Mouse (Mus musculus) stomach, embryonic 14.5 days (tissue): Measurements from ENCODE around the gene Ube2u. TPM values are rescaled to one million over a fixed set of nuclear protein-coding genes. Genes with fewer than 3 reads are reported as not detected.

Source experiments
- ATAC-seq: fragments of 200-750 bp; cut with Nextera tagmentation; 2 replicates; pipeline ENCODE4 v1.8.0; 2017; ENCODE audit warnings: low read depth, moderate TSS enrichment; ENCODE audit not compliant: insufficient number of reproducible peaks, insufficient read depth, low FRiP score
- H3K27ac ChIP-seq: fragments of 300-500 bp; sonication (generic); 2 replicates; pipeline ENCODE4 v1.5.1; 2014; ENCODE audit warnings: mild to moderate bottlenecking, low read length, moderate library complexity, mixed read lengths
- H3K27me3 ChIP-seq: fragments of 300-500 bp; sonication (generic); 2 replicates; pipeline ENCODE4 v1.6.1; 2014; ENCODE audit warnings: low read length, control low read depth, mixed read lengths; ENCODE audit not compliant: control insufficient read depth, insufficient read depth
- H3K36me3 ChIP-seq: fragments of 300-500 bp; sonication (generic); 2 replicates; pipeline ENCODE4 v1.6.1; 2014; ENCODE audit warnings: mild to moderate bottlenecking, control low read depth, low read length, moderate library complexity, mixed read lengths; ENCODE audit not compliant: control insufficient read depth, insufficient read depth
- H3K4me1 ChIP-seq: fragments of 300-500 bp; sonication (generic); 2 replicates; pipeline ENCODE4 v1.6.1; 2014; ENCODE audit warnings: low read length, control low read depth, mixed read lengths; ENCODE audit not compliant: control insufficient read depth, insufficient read depth
- H3K4me2 ChIP-seq: fragments of 300-500 bp; sonication (generic); replicated peaks from 2 replicates; pipeline ENCODE4 v1.6.1; 2014; ENCODE audit warnings: low read depth, low read length, control low read depth
- H3K4me3 ChIP-seq: fragments of 300-500 bp; sonication (generic); 2 replicates; pipeline ENCODE4 v1.5.1; 2014; ENCODE audit warnings: low read depth, low read length, control low read depth
- H3K9ac ChIP-seq: fragments of 300-500 bp; sonication (generic); replicated peaks from 2 replicates; pipeline ENCODE4 v1.6.1; 2014; ENCODE audit warnings: low read depth, mild to moderate bottlenecking, control low read depth, low read length, moderate library complexity, mixed read lengths
- H3K9me3 ChIP-seq: fragments of 300-500 bp; sonication (generic); 2 replicates; pipeline ENCODE4 v1.6.1; 2016; ENCODE audit warnings: low read depth, low read length, control low read depth; ENCODE audit not compliant: control insufficient read depth
- WGBS: fragments of 180-500 bp; shearing (Covaris S2); extraction: QIAGEN DNeasy Blood & Tissue Kit; methylation state at CpG from one replicate; pipeline ENCODE4 v1.1.7; 2014; 5-methylcytosine and 5-hydroxymethylcytosine counted together
- polyA plus RNA-seq: library from polyadenylated mRNA; unstranded; fragments of >200 nt; fragmentation: Nextera tagmentation; extraction: Ambion mirVana; gene quantifications from 2 replicates; pipeline ENCODE4 v1.2.1, GENCODE M21; 2014

Gene Ube2u
- polyA plus RNA-seq, 1 experiment from 2014 or later = 0.26 TPM

GRCm38 (mm10) chr4:100527554-100528001 is 48.9 kb downstream of the Ube2u start:
- Histone ChIP-seq H3K9me3 (no peaks in the 10 kb centered on the region), H3K36me3 (no peaks in the 10 kb centered on the region), H3K9ac (no peak overlapping the region), H3K4me1 (0 out of 2 replicates have a peak, but pooled peaks cover 3% of the 10 kb centered on the region), H3K4me3 (peak overlapping the region; percentile 15; the same call in 1 of the 2 replicates), H3K27ac (peak overlapping the region; percentile 29; the same call in 1 of the 2 replicates), H3K27me3 (no peaks in the 10 kb centered on the region), H3K4me2 (peak overlapping the region; percentile 46)
- 8% methylated on average over 15 of the region's 15 CpGs for WGBS
- peak; percentile 65; the same call in 1 of the 2 replicates for ATAC-seq

- Histone ChIP-seq H3K4me1 (no peaks in the 10 kb centered on the region), H3K4me2 (no peak overlapping the region), H3K4me3 (no peak overlapping the region), H3K27ac (no peak overlapping the region), H3K27me3 (no peaks in the 10 kb centered on the region), H3K9me3 (no peaks in the 10 kb centered on the region), H3K9ac (no peak overlapping the region), H3K36me3 (no peaks in the 10 kb centered on the region)
- 63% methylated on average over 6 of the region's 6 CpGs for WGBS
- ATAC-seq = no peak
Observed at GRCm38 (mm10) chr4:100533607-100534006, 55.0 kb downstream of the Ube2u start.

GRCm38 (mm10) chr4:100534946-100535345 is 56.3 kb downstream of the Ube2u start:
- Histone ChIP-seq H3K27me3 (no peaks in the 10 kb centered on the region), H3K4me2 (no peak overlapping the region), H3K9me3 (no peaks in the 10 kb centered on the region), H3K9ac (no peak overlapping the region), H3K36me3 (no peaks in the 10 kb centered on the region), H3K4me3 (no peak overlapping the region), H3K27ac (no peak overlapping the region), H3K4me1 (no peaks in the 10 kb centered on the region)
- ATAC-seq = no peak
- WGBS = 75% methylated on average over 3 of the region's 3 CpGs

- H3K27ac ChIP-seq = no peak overlapping the region
- H3K36me3 ChIP-seq = no peaks in the 10 kb centered on the region
- H3K9ac ChIP-seq = no peak overlapping the region
- WGBS = 1% methylated on average over 3 of the region's 3 CpGs
- no peaks in the 10 kb centered on the region for H3K27me3 ChIP-seq
- H3K4me1 ChIP-seq = no peaks in the 10 kb centered on the region
- ATAC-seq = no peak
- H3K4me3 ChIP-seq = no peak overlapping the region
- H3K4me2 ChIP-seq = no peak overlapping the region
- no peaks in the 10 kb centered on the region for H3K9me3 ChIP-seq
Observed at GRCm38 (mm10) chr4:100537898-100538297, 59.2 kb downstream of the Ube2u start.

- Histone ChIP-seq H3K27me3 (no peaks in the 10 kb centered on the region), H3K4me2 (no peak overlapping the region), H3K9me3 (no peaks in the 10 kb centered on the region), H3K36me3 (no peaks in the 10 kb centered on the region), H3K4me3 (no peak overlapping the region), H3K9ac (no peak overlapping the region), H3K27ac (no peak overlapping the region), H3K4me1 (no peaks in the 10 kb centered on the region)
- WGBS = 59% methylated on average over 3 of the region's 3 CpGs
- ATAC-seq = peak; percentile 58; the same call in 1 of the 2 replicates
Observed at GRCm38 (mm10) chr4:100539483-100539882, 60.8 kb downstream of the Ube2u start.

- Histone ChIP-seq H3K36me3 (no peaks in the 10 kb centered on the region), H3K27ac (no peak overlapping the region), H3K4me1 (no peaks in the 10 kb centered on the region; the same call in 1 of the 2 replicates), H3K9ac (no peak overlapping the region), H3K4me3 (no peak overlapping the region), H3K4me2 (no peak overlapping the region), H3K27me3 (no peaks in the 10 kb centered on the region), H3K9me3 (no peaks in the 10 kb centered on the region)
- no peak for ATAC-seq
- WGBS = 47% methylated on average over 4 of the region's 4 CpGs
Observed at GRCm38 (mm10) chr4:100547905-100548304, 69.3 kb downstream of the Ube2u start.

GRCm38 (mm10) chr4:100553296-100553695 is 74.6 kb downstream of the Ube2u start:
- H3K9me3 ChIP-seq = no peaks in the 10 kb centered on the region
- ATAC-seq = no peak
- H3K4me3 ChIP-seq = no peak overlapping the region
- H3K4me1 ChIP-seq = no peaks in the 10 kb centered on the region
- H3K27ac ChIP-seq = no peak overlapping the region
- WGBS = 73% methylated on average over 2 of the region's 2 CpGs
- H3K36me3 ChIP-seq = no peaks in the 10 kb centered on the region
- no peaks in the 10 kb centered on the region for H3K27me3 ChIP-seq
- no peak overlapping the region for H3K9ac ChIP-seq
- no peak overlapping the region for H3K4me2 ChIP-seq

- Histone ChIP-seq H3K4me2 (peak overlapping the region; percentile 55), H3K9ac (no peak overlapping the region), H3K9me3 (no peaks in the 10 kb centered on the region), H3K27ac (no peak overlapping the region), H3K27me3 (no peaks in the 10 kb centered on the region), H3K36me3 (no peaks in the 10 kb centered on the region), H3K4me1 (0 out of 2 replicates have a peak, but pooled peaks cover 5% of the 10 kb centered on the region), H3K4me3 (peak overlapping the region; percentile 16; the same call in 1 of the 2 replicates)
- peak; percentile 65; the same call in 1 of the 2 replicates for ATAC-seq
- WGBS = 5% methylated on average over 21 of the region's 21 CpGs
Observed at GRCm38 (mm10) chr4:100588236-100589206, 109.9 kb downstream of the Ube2u start.
